Mouse (Mus musculus): Measurements from ENCODE around the gene Myo15b. TPM values are rescaled to one million over a fixed set of nuclear protein-coding genes. Genes with fewer than 3 reads are reported as not detected.

Gene Myo15b
- polyA plus RNA-seq, 1 experiment = not detected

- no peak overlapping the region for H3K4me3 ChIP-seq (ENCODE audit: insufficient read depth, poor library complexity, severe bottlenecking)
- no peaks in the 10 kb centered on the region for H3K36me3 ChIP-seq (ENCODE audit: control insufficient read depth, insufficient read depth)
- H3K27me3 ChIP-seq (ENCODE audit: control insufficient read depth, insufficient read depth, insufficient read length) = peaks cover 71% of the 10 kb centered on the region
- TF ChIP-seq MAX (IDR thresholded peaks at IDR 0.05) (peak; percentile 33), MYOG (IDR thresholded peaks at IDR 0.05; ENCODE audit: control insufficient read depth, extremely low read depth, insufficient read length) (no peak), CTCF (IDR thresholded peaks at IDR 0.05; ENCODE audit: control insufficient read depth, insufficient read depth, insufficient read length) (peak; percentile 99)
- no peaks in the 10 kb centered on the region for H3K79me2 ChIP-seq (ENCODE audit: control insufficient read depth, insufficient read depth)
- H3ac ChIP-seq (ENCODE audit: control insufficient read depth, insufficient read length, low read depth) = no peak overlapping the region
- H3K79me3 ChIP-seq (ENCODE audit: low read depth) = no peaks in the 10 kb centered on the region
Measured at GRCm38 (mm10) chr11:115859143-115859945, 1.1 kb downstream of the Myo15b start.

GRCm38 (mm10) chr11:115863895-115864294 is 5.7 kb downstream of the Myo15b start:
- Histone ChIP-seq H3ac (ENCODE audit: control insufficient read depth, insufficient read length, low read depth) (no peak overlapping the region), H3K79me3 (ENCODE audit: low read depth) (no peaks in the 10 kb centered on the region), H3K4me3 (ENCODE audit: insufficient read depth, poor library complexity, severe bottlenecking) (no peak overlapping the region), H3K27me3 (ENCODE audit: control insufficient read depth, insufficient read depth, insufficient read length) (peaks cover 68% of the 10 kb centered on the region), H3K79me2 (ENCODE audit: control insufficient read depth, insufficient read depth) (no peaks in the 10 kb centered on the region), H3K36me3 (ENCODE audit: control insufficient read depth, insufficient read depth) (no peaks in the 10 kb centered on the region)
- no peak for TF ChIP-seq MYOD1 (IDR thresholded peaks at IDR 0.05; ENCODE audit: control insufficient read depth, insufficient read length, low read depth)
- no peak for TF ChIP-seq CTCF (IDR thresholded peaks at IDR 0.05; ENCODE audit: control insufficient read depth, insufficient read depth, insufficient read length)
- TF ChIP-seq CEBPB (IDR thresholded peaks at IDR 0.05; ENCODE audit: low read depth) = no peak
- no peak for TF ChIP-seq USF1 (IDR thresholded peaks at IDR 0.05; ENCODE audit: low read depth)
- no peak for TF ChIP-seq MYOG (IDR thresholded peaks at IDR 0.05; ENCODE audit: control insufficient read depth, extremely low read depth, insufficient read length)
- TF ChIP-seq MAX (IDR thresholded peaks at IDR 0.05) = no peak
- no peak for TF ChIP-seq FOSL1 (IDR thresholded peaks at IDR 0.05; ENCODE audit: insufficient read depth, low read length, poor library complexity, severe bottlenecking)

- H3K79me2 ChIP-seq (ENCODE audit: control insufficient read depth, insufficient read depth) = no peaks in the 10 kb centered on the region
- peaks cover 34% of the 10 kb centered on the region for H3K27me3 ChIP-seq (ENCODE audit: control insufficient read depth, insufficient read depth, insufficient read length)
- no peaks in the 10 kb centered on the region for H3K36me3 ChIP-seq (ENCODE audit: control insufficient read depth, insufficient read depth)
- no peak for TF ChIP-seq USF1 (IDR thresholded peaks at IDR 0.05; ENCODE audit: low read depth)
- no peak for TF ChIP-seq MYOG (IDR thresholded peaks at IDR 0.05; ENCODE audit: control insufficient read depth, extremely low read depth, insufficient read length)
- peak; percentile 100 for TF ChIP-seq MYOD1 (IDR thresholded peaks at IDR 0.05; ENCODE audit: control insufficient read depth, insufficient read length, low read depth)
- TF ChIP-seq FOSL1 (IDR thresholded peaks at IDR 0.05; ENCODE audit: insufficient read depth, low read length, poor library complexity, severe bottlenecking) = peak; percentile 35
- no peak for TF ChIP-seq MAX (IDR thresholded peaks at IDR 0.05)
- TF ChIP-seq CTCF (IDR thresholded peaks at IDR 0.05; ENCODE audit: control insufficient read depth, insufficient read depth, insufficient read length) = no peak
- TF ChIP-seq CEBPB (IDR thresholded peaks at IDR 0.05; ENCODE audit: low read depth) = no peak
- no peak overlapping the region for H3K4me3 ChIP-seq (ENCODE audit: insufficient read depth, poor library complexity, severe bottlenecking)
- no peaks in the 10 kb centered on the region for H3K79me3 ChIP-seq (ENCODE audit: low read depth)
- no peak overlapping the region for H3ac ChIP-seq (ENCODE audit: control insufficient read depth, insufficient read length, low read depth)
Measured at GRCm38 (mm10) chr11:115869393-115869792, 11.2 kb downstream of the Myo15b start.

GRCm38 (mm10) chr11:115872437-115872836 is 14.2 kb downstream of the Myo15b start:
- H3K27me3 ChIP-seq (ENCODE audit: control insufficient read depth, insufficient read depth, insufficient read length) = peaks cover 29% of the 10 kb centered on the region
- H3K36me3 ChIP-seq (ENCODE audit: control insufficient read depth, insufficient read depth) = no peaks in the 10 kb centered on the region
- H3K79me3 ChIP-seq (ENCODE audit: low read depth) = no peaks in the 10 kb centered on the region
- H3ac ChIP-seq (ENCODE audit: control insufficient read depth, insufficient read length, low read depth) = no peak overlapping the region
- TF ChIP-seq MYOD1 (IDR thresholded peaks at IDR 0.05; ENCODE audit: control insufficient read depth, insufficient read length, low read depth) = no peak
- no peak for TF ChIP-seq CTCF (IDR thresholded peaks at IDR 0.05; ENCODE audit: control insufficient read depth, insufficient read depth, insufficient read length)
- no peak for TF ChIP-seq MYOG (IDR thresholded peaks at IDR 0.05; ENCODE audit: control insufficient read depth, extremely low read depth, insufficient read length)
- no peak for TF ChIP-seq FOSL1 (IDR thresholded peaks at IDR 0.05; ENCODE audit: insufficient read depth, low read length, poor library complexity, severe bottlenecking)
- TF ChIP-seq MAX (IDR thresholded peaks at IDR 0.05) = no peak
- no peak for TF ChIP-seq USF1 (IDR thresholded peaks at IDR 0.05; ENCODE audit: low read depth)
- no peak for TF ChIP-seq CEBPB (IDR thresholded peaks at IDR 0.05; ENCODE audit: low read depth)
- no peak overlapping the region for H3K4me3 ChIP-seq (ENCODE audit: insufficient read depth, poor library complexity, severe bottlenecking)
- H3K79me2 ChIP-seq (ENCODE audit: control insufficient read depth, insufficient read depth) = no peaks in the 10 kb centered on the region

- TF ChIP-seq MYOD1 (IDR thresholded peaks at IDR 0.05; ENCODE audit: control insufficient read depth, insufficient read length, low read depth) = no peak
- no peak for TF ChIP-seq FOSL1 (IDR thresholded peaks at IDR 0.05; ENCODE audit: insufficient read depth, low read length, poor library complexity, severe bottlenecking)
- TF ChIP-seq MAX (IDR thresholded peaks at IDR 0.05) = no peak
- no peak for TF ChIP-seq CTCF (IDR thresholded peaks at IDR 0.05; ENCODE audit: control insufficient read depth, insufficient read depth, insufficient read length)
- no peak for TF ChIP-seq USF1 (IDR thresholded peaks at IDR 0.05; ENCODE audit: low read depth)
- TF ChIP-seq MYOG (IDR thresholded peaks at IDR 0.05; ENCODE audit: control insufficient read depth, extremely low read depth, insufficient read length) = no peak
- no peak for TF ChIP-seq CEBPB (IDR thresholded peaks at IDR 0.05; ENCODE audit: low read depth)
- H3K36me3 ChIP-seq (ENCODE audit: control insufficient read depth, insufficient read depth) = no peaks in the 10 kb centered on the region
- no peak overlapping the region for H3ac ChIP-seq (ENCODE audit: control insufficient read depth, insufficient read length, low read depth)
- H3K79me3 ChIP-seq (ENCODE audit: low read depth) = no peaks in the 10 kb centered on the region
- no peaks in the 10 kb centered on the region for H3K79me2 ChIP-seq (ENCODE audit: control insufficient read depth, insufficient read depth)
- H3K27me3 ChIP-seq (ENCODE audit: control insufficient read depth, insufficient read depth, insufficient read length) = peaks cover 55% of the 10 kb centered on the region
- no peak overlapping the region for H3K4me3 ChIP-seq (ENCODE audit: insufficient read depth, poor library complexity, severe bottlenecking)
Measured at GRCm38 (mm10) chr11:115875935-115876334, 17.7 kb downstream of the Myo15b start.

Data from C2C12 (cell line).